Mouse (Mus musculus): ENCODE data around the gene Tnfsf11. TPM values are rescaled to one million over a fixed set of nuclear protein-coding genes. Genes with fewer than 3 reads are reported as not detected.

Gene Tnfsf11
- total RNA-seq (2012; rRNA removed) (0.13 and 0.29 TPM in 2 replicates), total RNA-seq (2014; rRNA removed) (not detected in 2 replicates), polyA plus RNA-seq (2012; ENCODE audit: insufficient read length, low read depth) (not detected in 2 replicates)

DNA sequence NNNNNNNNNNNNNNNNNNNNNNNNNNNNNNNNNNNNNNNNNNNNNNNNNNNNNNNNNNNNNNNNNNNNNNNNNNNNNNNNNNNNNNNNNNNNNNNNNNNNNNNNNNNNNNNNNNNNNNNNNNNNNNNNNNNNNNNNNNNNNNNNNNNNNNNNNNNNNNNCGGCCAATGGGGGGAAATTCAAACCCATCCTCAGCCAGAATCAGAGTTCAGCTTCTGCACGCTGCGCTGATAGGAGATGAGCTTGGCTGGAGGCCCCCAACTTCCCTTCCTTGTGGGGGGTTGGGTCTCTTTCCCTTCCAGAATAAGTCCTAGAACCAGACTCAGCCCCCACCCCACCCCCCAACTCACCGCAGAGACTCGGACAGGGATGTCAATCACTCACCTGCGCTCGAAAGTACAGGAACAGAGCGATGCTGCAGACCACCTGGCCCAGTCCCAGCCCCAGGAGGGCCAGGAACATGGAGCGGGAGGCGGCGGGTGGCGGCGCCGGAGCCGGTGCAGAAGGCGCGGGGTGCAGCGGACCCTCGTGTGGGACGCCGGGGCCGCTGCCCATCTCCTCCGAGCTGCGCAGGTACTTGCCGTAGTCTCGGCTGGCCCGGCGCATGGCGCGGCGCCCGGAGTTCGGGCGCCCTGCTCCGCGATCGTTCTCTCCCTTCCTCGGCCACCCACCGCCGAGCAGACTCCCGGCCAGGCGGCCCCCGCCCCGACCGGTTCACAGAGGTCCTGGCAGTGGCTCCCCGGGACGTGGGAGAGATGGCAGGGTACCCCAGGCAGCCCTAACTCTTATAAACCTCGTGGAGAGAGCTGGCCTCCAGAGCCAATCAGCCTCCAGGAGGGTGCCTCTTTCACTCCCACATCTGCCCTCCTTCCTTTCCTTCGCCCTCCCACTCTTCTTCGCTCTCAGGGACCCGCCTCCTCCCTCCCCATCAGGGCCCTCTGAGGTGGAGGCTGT lies at the start of gene Tnfsf11:
Tnfsf11 (minus strand) TSS at position 758 of the 952 bp plus-strand sequence.
- H3K27ac ChIP-seq (ENCODE audit: insufficient read depth, low read depth) = no peak within 1 kb of the TSS
- no peaks in the 10 kb centered on the region for H3K79me2 ChIP-seq (replicated peaks; ENCODE audit: control insufficient read depth, extremely low read depth, insufficient read depth, poor library complexity, severe bottlenecking)
- H3K27me3 ChIP-seq (replicated peaks) = no peaks in the 10 kb centered on the region
- no peak within 1 kb of the TSS for H3K4me3 ChIP-seq (replicated peaks in 1 of 3; ENCODE audit: low read depth in 2 of 3, low read length in 2 of 3, poor library complexity in 1 of 3)
- no peaks in the 10 kb centered on the region for H3K9me3 ChIP-seq (replicated peaks; ENCODE audit: low read length)
- H3K4me1 ChIP-seq (ENCODE audit: control insufficient read depth in 1 of 2, insufficient read depth in 2 of 2) = peaks cover 0 to 13% of the 10 kb centered on the region in 2 experiments; a peak in 2 of 4 replicates
- 0 out of 2 replicates have a peak within 1 kb of the TSS, but pooled peaks have one; percentile 8 for H3K4me2 ChIP-seq (ENCODE audit: insufficient read depth, low read depth, poor library complexity, severe bottlenecking)
- no peak for TF ChIP-seq ETS1 (conservative IDR thresholded peaks at IDR 0.05; ENCODE audit: low read depth, low read length)
- DNase-seq (ENCODE audit: extremely low read depth) = no peak
- no peak within 1 kb of the TSS for H3K9ac ChIP-seq (ENCODE audit: insufficient read depth, low read depth)
- in situ Hi-C loops (cut with MboI; ENCODE audit: low pct_ligation_motif_present, low pct_unique_long_range_greater_than_20kb, low sequenced_read_pairs) (no loop called here), dilution Hi-C loops (cut with MboI; ENCODE audit: extremely low pct_ligation_motif_present, extremely low pct_unique_long_range_greater_than_20kb, low sequenced_read_pairs) (no loop called here)
- H3K36me3 ChIP-seq (replicated peaks in 1 of 2; ENCODE audit: control insufficient read depth in 1 of 2, insufficient read depth in 1 of 2, low read length in 1 of 2) = no peaks in the 10 kb centered on the region

DNA sequence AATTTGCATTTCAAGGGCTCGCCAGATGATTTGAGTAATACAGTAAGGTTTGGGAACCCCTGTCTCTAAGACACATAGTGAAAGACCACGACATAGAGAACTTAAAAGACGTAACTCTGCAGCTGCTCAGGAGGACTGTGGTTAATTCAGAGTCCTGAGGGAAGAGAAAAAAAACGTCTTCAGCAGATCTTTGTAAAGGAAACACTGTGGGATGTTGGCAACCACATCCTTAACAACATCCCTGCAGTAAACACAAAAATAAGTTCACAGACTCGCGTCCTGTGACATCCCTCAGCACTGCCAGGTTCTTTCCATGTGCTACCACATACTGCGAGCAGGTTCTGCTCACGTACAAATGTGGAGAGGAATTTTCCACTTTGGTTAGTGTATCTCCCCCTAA lies 48.9 kb upstream of the Tnfsf11 start:
- peak; percentile 45 for DNase-seq (ENCODE audit: extremely low read depth)
- Histone ChIP-seq H3K79me2 (replicated peaks; ENCODE audit: control insufficient read depth, extremely low read depth, insufficient read depth, poor library complexity, severe bottlenecking) (no peaks in the 10 kb centered on the region), H3K4me3 (replicated peaks in 1 of 3; ENCODE audit: low read depth in 2 of 3, low read length in 2 of 3, poor library complexity in 1 of 3) (no peak overlapping the region), H3K4me1 (ENCODE audit: control insufficient read depth in 1 of 2, insufficient read depth in 2 of 2) (peaks cover 2 to 14% of the 10 kb centered on the region in 2 experiments), H3K9me3 (replicated peaks; ENCODE audit: low read length) (no peaks in the 10 kb centered on the region), H3K4me2 (ENCODE audit: insufficient read depth, low read depth, poor library complexity, severe bottlenecking) (no peak overlapping the region), H3K27ac (ENCODE audit: insufficient read depth, low read depth) (no peak overlapping the region), H3K9ac (ENCODE audit: insufficient read depth, low read depth) (no peak overlapping the region), H3K27me3 (replicated peaks) (no peaks in the 10 kb centered on the region), H3K36me3 (replicated peaks in 1 of 2; ENCODE audit: control insufficient read depth in 1 of 2, insufficient read depth in 1 of 2, low read length in 1 of 2) (no peaks in the 10 kb centered on the region)
- in situ Hi-C loops (cut with MboI; ENCODE audit: low pct_ligation_motif_present, low pct_unique_long_range_greater_than_20kb, low sequenced_read_pairs) = no loop called here
- no peak for TF ChIP-seq ZC3H11A (IDR thresholded peaks at IDR 0.05; ENCODE audit: low read depth, low read length)
- TF ChIP-seq NRF1 (IDR thresholded peaks at IDR 0.05; ENCODE audit: low read depth, low read length) = no peak
- TF ChIP-seq POLR2A (IDR thresholded peaks at IDR 0.05; ENCODE audit: low read depth, low read length) = no peak
- no peak for TF ChIP-seq TCF12 (IDR thresholded peaks at IDR 0.05; ENCODE audit: low read depth, low read length)
- TF ChIP-seq MEF2A (IDR thresholded peaks at IDR 0.05; ENCODE audit: borderline replicate concordance, low read depth, low read length) = no peak
- TF ChIP-seq USF1 (IDR thresholded peaks at IDR 0.05; ENCODE audit: low read depth, low read length) = no peak
- no peak for TF ChIP-seq SMC3 (IDR thresholded peaks at IDR 0.05; ENCODE audit: low read depth, low read length)
- no peak for TF ChIP-seq JUND (conservative IDR thresholded peaks at IDR 0.05; ENCODE audit: low read depth, low read length)
- TF ChIP-seq ZNF384 (IDR thresholded peaks at IDR 0.05; ENCODE audit: low read depth, low read length) = peak; percentile 58; the same call in 1 of the 2 replicates
- peak; percentile 45 for TF ChIP-seq BHLHE40 (IDR thresholded peaks at IDR 0.05; ENCODE audit: low read depth, low read length)
- TF ChIP-seq MXI1 (IDR thresholded peaks at IDR 0.05; ENCODE audit: low read depth, low read length) = no peak
- TF ChIP-seq POLR2AphosphoS2 (IDR thresholded peaks at IDR 0.05; ENCODE audit: low read depth, low read length) = no peak
- no peak for TF ChIP-seq ZMIZ1 (IDR thresholded peaks at IDR 0.05; ENCODE audit: low read depth, low read length)
- peak; percentile 45; the same call in 1 of the 2 replicates for TF ChIP-seq EP300 (IDR thresholded peaks at IDR 0.05; ENCODE audit: low read length)
- TF ChIP-seq SIN3A (IDR thresholded peaks at IDR 0.05; ENCODE audit: low read length) = no peak
- TF ChIP-seq HCFC1 (IDR thresholded peaks at IDR 0.05; ENCODE audit: low read depth, low read length) = no peak
- no peak for TF ChIP-seq USF2 (conservative IDR thresholded peaks at IDR 0.05; ENCODE audit: low read depth, low read length)
- TF ChIP-seq CHD1 (IDR thresholded peaks at IDR 0.05; ENCODE audit: low read depth, low read length) = no peak
- TF ChIP-seq CHD2 (IDR thresholded peaks at IDR 0.05; ENCODE audit: low read length) = no peak
- peak; percentile 75 for TF ChIP-seq ETS1 (conservative IDR thresholded peaks at IDR 0.05; ENCODE audit: low read depth, low read length)
- no peak for TF ChIP-seq E2F4 (IDR thresholded peaks at IDR 0.05; ENCODE audit: insufficient replicate concordance, low read depth, low read length)
- TF ChIP-seq MAX (IDR thresholded peaks at IDR 0.05; ENCODE audit: low read length) = no peak
- dilution Hi-C loops (cut with MboI; ENCODE audit: extremely low pct_ligation_motif_present, extremely low pct_unique_long_range_greater_than_20kb, low sequenced_read_pairs) = no loop called here

Data from CH12.LX (cell line).